Mouse (Mus musculus) forebrain, postnatal 0 days (tissue): Measurements from ENCODE around the gene Cd300e. TPM values are rescaled to one million over a fixed set of nuclear protein-coding genes. Genes with fewer than 3 reads are reported as not detected.
A peak's percentile ranks its signal among the peaks of the same experiment; 100 is the strongest.

Experiments used
- ATAC-seq: fragments of 200-750 bp; cut with Nextera tagmentation; 2 replicates; pipeline ENCODE4 v1.8.0; 2017; ENCODE audit warnings: mild to moderate bottlenecking, moderate library complexity
- DNase-seq: peaks from one replicate; pipeline ENCODE4 v3.0.0-alpha.2; 2015
- H3K27ac ChIP-seq: fragments of 300-500 bp; sonication (generic); 2 replicates; pipeline ENCODE4 v1.5.1; 2014; ENCODE audit warnings: low read depth, mild to moderate bottlenecking, antibody characterized with exemption, low read length, moderate library complexity, mixed read lengths
- H3K27me3 ChIP-seq: fragments of 300-500 bp; sonication (generic); 2 replicates; pipeline ENCODE4 v1.6.1; 2014; ENCODE audit warnings: mild to moderate bottlenecking, low read length, mixed read lengths; ENCODE audit not compliant: insufficient read depth
- H3K36me3 ChIP-seq: fragments of 300-500 bp; sonication (generic); 2 replicates; pipeline ENCODE4 v1.6.1; 2014; ENCODE audit warnings: mild to moderate bottlenecking, moderate library complexity; ENCODE audit not compliant: insufficient read depth
- H3K4me1 ChIP-seq: fragments of 300-500 bp; sonication (generic); 2 replicates; pipeline ENCODE4 v1.6.1; 2014; ENCODE audit warnings: antibody characterized with exemption; ENCODE audit not compliant: insufficient read depth
- H3K4me2 ChIP-seq: fragments of 300-500 bp; sonication (generic); 2 replicates; pipeline ENCODE4 v1.6.1; 2014; ENCODE audit warnings: low read depth, mild to moderate bottlenecking, moderate library complexity
- H3K4me3 ChIP-seq: fragments of 300-500 bp; sonication (generic); 2 replicates; pipeline ENCODE4 v1.5.1; 2014; ENCODE audit warnings: low read depth, low read length, mixed read lengths
- H3K9ac ChIP-seq: fragments of 300-500 bp; sonication (generic); 2 replicates; pipeline ENCODE4 v1.6.1; 2014; ENCODE audit warnings: mild to moderate bottlenecking
- H3K9me3 ChIP-seq: fragments of 300-500 bp; sonication (generic); 2 replicates; pipeline ENCODE4 v1.6.1; 2016; ENCODE audit warnings: low read length
- CTCF ChIP-seq: sonication (generic); IDR thresholded peaks from 2 replicates; pipeline ENCODE4 v1.5.1; 2016; ENCODE audit warnings: antibody characterized with exemption, control low read depth, low read depth
- WGBS: fragments of 180-500 bp; shearing (Covaris S2); extraction: QIAGEN DNeasy Blood & Tissue Kit; methylation state at CpG from one replicate; pipeline ENCODE4 v1.1.7; 2014; 5-methylcytosine and 5-hydroxymethylcytosine counted together
- polyA plus RNA-seq: library from polyadenylated mRNA; unstranded; fragments of >200 nt; fragmentation: Nextera tagmentation; extraction: Ambion mirVana; gene quantifications from 2 replicates; pipeline ENCODE4 v1.2.1, GENCODE M21; 2015
- total RNA-seq: library from RNA; depleted of rRNA; stranded (reverse); fragments of >200 nt; gene quantifications from 2 replicates; pipeline ENCODE4 v1.2.3, GENCODE M21; 2014

Cd300e gene
- total and polyA plus RNA-seq, 2 experiments from 2014 or later = not detected

GRCm38 (mm10) chr11:115098203-115098932 lies 36.4 kb upstream of the Cd300e start:
- peak; percentile 60 for DNase-seq
- Histone ChIP-seq H3K9ac (no peak overlapping the region), H3K36me3 (no peaks in the 10 kb centered on the region), H3K4me2 (no peak overlapping the region), H3K9me3 (no peaks in the 10 kb centered on the region), H3K27me3 (no peaks in the 10 kb centered on the region), H3K27ac (peak overlapping the region; percentile 21; the same call in 1 of the 2 replicates), H3K4me3 (no peak overlapping the region), H3K4me1 (no peaks in the 10 kb centered on the region)
- 59% methylated on average over 10 of the region's 10 CpGs for WGBS
- no peak for TF ChIP-seq CTCF
- ATAC-seq = peak; percentile 86

- Histone ChIP-seq H3K4me2 (peak overlapping the region; percentile 47), H3K27ac (no peak overlapping the region), H3K27me3 (peaks cover 13% of the 10 kb centered on the region), H3K9me3 (no peaks in the 10 kb centered on the region), H3K9ac (no peak overlapping the region), H3K36me3 (no peaks in the 10 kb centered on the region), H3K4me1 (peaks cover 4% of the 10 kb centered on the region; the same call in 1 of the 2 replicates), H3K4me3 (peak overlapping the region; percentile 22; the same call in 1 of the 2 replicates)
- DNase-seq (no peak), ATAC-seq (no peak)
- TF ChIP-seq CTCF = no peak
- WGBS = 15% methylated on average over 4 of the region's 4 CpGs
These were observed 30.2 kb upstream of the Cd300e start for GRCm38 (mm10) chr11:115092140-115092539.

GRCm38 (mm10) chr11:115091362-115091901 lies 29.5 kb upstream of the Cd300e start, which contains the start of gene Rab37:
Gene Rab37 (plus strand): TSS chr11:115091431.
- under 1% methylated on average over 36 of the region's 36 CpGs for WGBS
- no peak for TF ChIP-seq CTCF
- Histone ChIP-seq H3K9ac (0 out of 2 replicates have a peak within 1 kb of the TSS, but pooled peaks have one; percentile 18), H3K9me3 (no peaks in the 10 kb centered on the region), H3K36me3 (no peaks in the 10 kb centered on the region), H3K4me1 (peaks cover 4% of the 10 kb centered on the region; the same call in 1 of the 2 replicates), H3K4me3 (peak within 1 kb of the TSS; percentile 22), H3K4me2 (peak within 1 kb of the TSS; percentile 47), H3K27ac (no peak within 1 kb of the TSS), H3K27me3 (peaks cover 13% of the 10 kb centered on the region)
- DNase-seq (no peak), ATAC-seq (no peak)

- no peak overlapping the region for H3K27ac ChIP-seq
- H3K36me3 ChIP-seq = no peaks in the 10 kb centered on the region
- peaks cover 13% of the 10 kb centered on the region for H3K27me3 ChIP-seq
- H3K9me3 ChIP-seq = no peaks in the 10 kb centered on the region
- ATAC-seq (no peak), DNase-seq (no peak)
- no peak overlapping the region for H3K4me2 ChIP-seq
- H3K4me3 ChIP-seq = no peak overlapping the region
- peak; percentile 51 for TF ChIP-seq CTCF
- H3K4me1 ChIP-seq = peaks cover 4% of the 10 kb centered on the region; the same call in 1 of the 2 replicates
- WGBS = 69% methylated on average over 6 of the region's 6 CpGs
- no peak overlapping the region for H3K9ac ChIP-seq
These were observed 27.9 kb upstream of the Cd300e start for GRCm38 (mm10) chr11:115089853-115090252.

- TF ChIP-seq CTCF = no peak
- no peak overlapping the region for H3K4me3 ChIP-seq
- H3K36me3 ChIP-seq = no peaks in the 10 kb centered on the region
- no peak overlapping the region for H3K4me2 ChIP-seq
- no peaks in the 10 kb centered on the region for H3K9me3 ChIP-seq
- no peak overlapping the region for H3K9ac ChIP-seq
- WGBS = 69% methylated on average over 7 of the region's 7 CpGs
- DNase-seq = no peak
- H3K27ac ChIP-seq = no peak overlapping the region
- ATAC-seq = no peak
- H3K4me1 ChIP-seq = no peaks in the 10 kb centered on the region; the same call in 1 of the 2 replicates
- peaks cover 3% of the 10 kb centered on the region; the same call in 1 of the 2 replicates for H3K27me3 ChIP-seq
These were observed 24.2 kb upstream of the Cd300e start for GRCm38 (mm10) chr11:115086213-115086612.

DNA sequence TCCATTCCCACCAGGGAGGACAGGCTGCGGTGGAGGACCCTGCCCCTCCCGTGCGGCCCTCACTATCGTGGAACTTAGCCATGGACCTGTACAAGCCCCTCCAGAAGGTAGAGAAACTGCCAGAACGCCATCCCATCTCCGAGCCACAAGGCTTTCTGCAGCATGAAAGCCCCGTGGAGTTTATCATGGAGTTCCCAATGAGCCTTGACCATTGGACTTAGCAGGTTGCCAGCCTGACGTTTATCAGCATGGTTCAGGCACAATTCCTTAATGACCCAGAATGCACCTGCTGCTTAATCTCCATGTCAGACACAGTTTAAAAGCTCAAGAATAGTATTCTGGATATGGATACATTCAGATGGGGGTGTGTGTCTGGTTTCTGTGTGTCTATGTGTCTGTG lies 23.1 kb upstream of the Cd300e start:
- Histone ChIP-seq H3K4me3 (no peak overlapping the region), H3K4me2 (no peak overlapping the region), H3K4me1 (no peaks in the 10 kb centered on the region), H3K36me3 (no peaks in the 10 kb centered on the region), H3K9ac (no peak overlapping the region), H3K9me3 (no peaks in the 10 kb centered on the region), H3K27me3 (no peaks in the 10 kb centered on the region; the same call in 1 of the 2 replicates), H3K27ac (no peak overlapping the region)
- WGBS = 48% methylated on average over 8 of the region's 8 CpGs
- DNase-seq = no peak
- ATAC-seq = no peak
- no peak for TF ChIP-seq CTCF

- no peak for DNase-seq
- 20% methylated on average over 12 of the region's 12 CpGs for WGBS
These were observed 22.6 kb upstream of the Cd300e start for GRCm38 (mm10) chr11:115084595-115084994.

More at GRCm38 (mm10) chr11:115084595-115084994, 22.6 kb upstream of the Cd300e start:
- ATAC-seq = no peak
- Histone ChIP-seq H3K27me3 (no peaks in the 10 kb centered on the region; the same call in 1 of the 2 replicates), H3K27ac (no peak overlapping the region), H3K4me3 (no peak overlapping the region), H3K36me3 (no peaks in the 10 kb centered on the region), H3K9ac (no peak overlapping the region), H3K4me2 (no peak overlapping the region), H3K4me1 (no peaks in the 10 kb centered on the region), H3K9me3 (no peaks in the 10 kb centered on the region)
- no peak for TF ChIP-seq CTCF
